Mouse (Mus musculus) hindbrain, embryonic 11.5 days (tissue): ENCODE results near the gene 4930550C14Rik. TPM values are rescaled to one million over a fixed set of nuclear protein-coding genes. Genes with fewer than 3 reads are reported as not detected.
A peak's percentile ranks its signal among the peaks of the same experiment; 100 is the strongest.

Experiments
- ATAC-seq: fragments of 200-750 bp; cut with Nextera tagmentation; 2 replicates; pipeline ENCODE4 v1.8.0; 2017; ENCODE audit warnings: mild to moderate bottlenecking, moderate TSS enrichment, moderate library complexity; ENCODE audit not compliant: low FRiP score
- DNase-seq: peaks from one replicate; pipeline ENCODE4 v3.0.0-alpha.2; 2015; ENCODE audit warnings: low spot score
- H3K27ac ChIP-seq: fragments of 300-500 bp; sonication (generic); 2 replicates; pipeline ENCODE4 v1.5.1; 2014; ENCODE audit warnings: mild to moderate bottlenecking, low read depth, low read length
- H3K27me3 ChIP-seq: fragments of 300-500 bp; sonication (generic); 2 replicates; pipeline ENCODE4 v1.6.1; 2014; ENCODE audit warnings: mild to moderate bottlenecking, low read length, moderate library complexity, mixed read lengths; ENCODE audit not compliant: control insufficient read depth, insufficient read depth
- H3K36me3 ChIP-seq: fragments of 300-500 bp; sonication (generic); 2 replicates; pipeline ENCODE4 v1.6.1; 2014; ENCODE audit warnings: mild to moderate bottlenecking, low read length, moderate library complexity, mixed read lengths; ENCODE audit not compliant: control insufficient read depth, insufficient read depth
- H3K4me1 ChIP-seq: fragments of 300-500 bp; sonication (generic); replicated peaks from 2 replicates; pipeline ENCODE4 v1.6.1; 2014; ENCODE audit warnings: low read length, mixed read lengths; ENCODE audit not compliant: control insufficient read depth, insufficient read depth
- H3K4me2 ChIP-seq: fragments of 300-500 bp; sonication (generic); replicated peaks from 2 replicates; pipeline ENCODE4 v1.6.1; 2014; ENCODE audit warnings: mild to moderate bottlenecking, low read depth, low read length
- H3K4me3 ChIP-seq: fragments of 300-500 bp; sonication (generic); 2 replicates; pipeline ENCODE4 v1.5.1; 2014; ENCODE audit warnings: low read depth, low read length
- H3K9ac ChIP-seq: fragments of 300-500 bp; sonication (generic); 2 replicates; pipeline ENCODE4 v1.6.1; 2014; ENCODE audit warnings: low read depth, low read length
- H3K9me3 ChIP-seq: fragments of 300-500 bp; sonication (generic); 2 replicates; pipeline ENCODE4 v1.6.1; 2016; ENCODE audit warnings: low read length; ENCODE audit not compliant: control insufficient read depth
- WGBS: fragments of 180-500 bp; shearing (Covaris S2); extraction: QIAGEN DNeasy Blood & Tissue Kit; methylation state at CpG from one replicate; pipeline ENCODE4 v1.1.7; 2014; 5-methylcytosine and 5-hydroxymethylcytosine counted together
- polyA plus RNA-seq: library from polyadenylated mRNA; unstranded; fragments of >200 nt; fragmentation: Nextera tagmentation; extraction: Ambion mirVana; gene quantifications from 2 replicates; pipeline ENCODE4 v1.2.1, GENCODE M21; 2014

The 4930550C14Rik gene
- polyA plus RNA-seq, 1 experiment from 2014 or later = 0.39 TPM

DNA sequence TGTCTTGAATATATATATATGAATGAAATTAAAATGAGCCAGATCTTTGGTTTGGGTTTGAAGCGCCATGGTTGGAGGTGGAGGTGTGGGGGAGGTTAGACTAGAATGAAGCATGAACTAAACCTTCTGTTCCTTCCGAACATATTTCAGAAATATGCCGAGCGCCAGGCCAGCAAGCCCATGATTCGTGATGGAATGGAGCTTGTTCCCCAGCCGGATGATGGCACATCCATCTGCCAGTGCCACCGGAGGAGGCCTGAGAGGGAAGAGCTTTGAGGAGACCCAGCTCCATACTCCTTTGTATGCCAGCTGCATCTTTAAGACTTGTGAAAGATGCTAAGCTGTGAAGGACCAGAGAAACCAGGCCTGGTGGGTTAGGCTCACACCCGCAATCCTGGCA lies 2.6 kb upstream of the 4930550C14Rik start:
- Histone ChIP-seq H3K9ac (no peak overlapping the region), H3K4me3 (no peak overlapping the region), H3K4me1 (no peaks in the 10 kb centered on the region), H3K4me2 (no peak overlapping the region), H3K36me3 (no peaks in the 10 kb centered on the region), H3K9me3 (no peaks in the 10 kb centered on the region), H3K27ac (no peak overlapping the region), H3K27me3 (no peaks in the 10 kb centered on the region)
- WGBS = 96% methylated on average over 8 of the region's 8 CpGs
- no peak for DNase-seq
- no peak for ATAC-seq

DNA sequence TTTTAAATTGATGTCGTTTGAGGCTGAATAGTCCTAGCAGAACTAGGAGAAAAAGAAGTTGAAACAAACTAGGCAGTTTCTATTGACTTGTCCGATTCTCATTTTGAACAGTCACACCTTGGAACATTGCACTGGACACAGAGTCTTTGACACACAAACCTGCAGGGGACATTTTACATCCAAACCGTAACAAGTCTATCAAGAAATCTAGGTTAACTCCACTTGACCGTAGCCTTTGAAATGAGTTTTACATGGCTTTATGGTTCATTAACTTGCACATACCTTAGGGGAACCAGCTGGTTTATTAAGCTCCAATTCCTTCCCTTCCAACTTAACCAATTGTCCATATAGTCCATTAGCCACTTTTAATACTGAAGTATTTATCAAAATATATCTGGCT lies 1.4 kb upstream of the 4930550C14Rik start:
- H3K4me1 ChIP-seq = no peaks in the 10 kb centered on the region
- H3K9me3 ChIP-seq = no peaks in the 10 kb centered on the region
- no peaks in the 10 kb centered on the region for H3K27me3 ChIP-seq
- no peak overlapping the region for H3K4me3 ChIP-seq
- H3K4me2 ChIP-seq = no peak overlapping the region
- H3K9ac ChIP-seq = no peak overlapping the region
- WGBS = 82% methylated on average over 4 of the region's 4 CpGs
- DNase-seq (no peak), ATAC-seq (no peak)
- H3K36me3 ChIP-seq = no peaks in the 10 kb centered on the region
- H3K27ac ChIP-seq = no peak overlapping the region

DNA sequence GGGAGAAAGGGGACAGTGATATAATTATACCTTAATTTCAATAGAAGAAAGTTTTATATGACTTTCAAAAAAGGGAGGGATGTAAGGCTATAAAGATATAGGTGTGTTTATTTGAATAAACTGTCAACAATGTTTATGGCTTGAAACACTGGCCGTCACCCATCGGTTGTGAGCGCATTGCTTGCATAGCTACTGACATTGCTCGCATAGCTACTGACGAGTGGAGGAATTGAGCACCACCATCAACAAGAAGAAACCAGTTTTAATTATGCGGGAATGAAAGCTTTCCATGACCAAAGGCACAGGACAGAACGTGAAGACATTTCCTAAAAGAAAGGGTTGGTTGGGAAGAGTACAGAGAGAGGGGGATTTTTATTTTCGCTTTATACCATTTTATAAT lies 979 bp upstream of the 4930550C14Rik start:
- Histone ChIP-seq H3K9me3 (no peaks in the 10 kb centered on the region), H3K4me2 (no peak overlapping the region)
- DNase-seq = no peak

DNA sequence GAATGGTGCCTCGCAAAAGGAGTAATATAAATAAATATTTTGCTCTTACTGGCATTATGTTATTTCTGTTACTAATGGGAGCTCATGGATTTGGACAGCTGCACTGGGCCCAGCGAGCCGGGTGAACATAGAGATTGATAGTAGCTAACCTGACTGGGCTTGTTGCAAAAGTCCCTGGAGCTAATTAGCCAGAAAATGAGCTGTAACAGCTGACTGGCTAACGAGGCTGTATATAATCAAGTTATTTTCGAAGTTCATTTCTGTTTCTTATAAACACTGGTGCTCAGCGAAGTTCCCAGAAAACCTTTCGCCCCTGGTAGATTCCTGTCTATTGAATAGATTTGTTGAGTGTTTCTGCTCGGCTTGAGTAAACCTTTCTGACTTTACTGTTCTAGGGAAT lies 866 bp downstream of the 4930550C14Rik start:
- 78% methylated on average over 8 of the region's 8 CpGs for WGBS
- H3K27ac ChIP-seq = no peak overlapping the region
- H3K4me2 ChIP-seq = no peak overlapping the region
- H3K9ac ChIP-seq = no peak overlapping the region
- DNase-seq (no peak), ATAC-seq (no peak)
- H3K4me3 ChIP-seq = no peak overlapping the region
- H3K4me1 ChIP-seq = no peaks in the 10 kb centered on the region
- H3K9me3 ChIP-seq = no peaks in the 10 kb centered on the region
- no peaks in the 10 kb centered on the region for H3K27me3 ChIP-seq
- H3K36me3 ChIP-seq = no peaks in the 10 kb centered on the region

More for the DNA sequence above, 979 bp upstream of the 4930550C14Rik start:
- WGBS = 86% methylated on average over 8 of the region's 8 CpGs
- Histone ChIP-seq H3K9ac (no peak overlapping the region), H3K4me3 (no peak overlapping the region), H3K27me3 (no peaks in the 10 kb centered on the region), H3K36me3 (no peaks in the 10 kb centered on the region), H3K27ac (no peak overlapping the region), H3K4me1 (no peaks in the 10 kb centered on the region)
- ATAC-seq = no peak

GRCm38 (mm10) chr9:53404050-53404752 lies 2.1 kb downstream of the 4930550C14Rik start:
- 88% methylated on average over 6 of the region's 6 CpGs for WGBS
- ATAC-seq = peak; percentile 46; the same call in 1 of the 2 replicates
- H3K4me2 ChIP-seq = no peak overlapping the region

DNA sequence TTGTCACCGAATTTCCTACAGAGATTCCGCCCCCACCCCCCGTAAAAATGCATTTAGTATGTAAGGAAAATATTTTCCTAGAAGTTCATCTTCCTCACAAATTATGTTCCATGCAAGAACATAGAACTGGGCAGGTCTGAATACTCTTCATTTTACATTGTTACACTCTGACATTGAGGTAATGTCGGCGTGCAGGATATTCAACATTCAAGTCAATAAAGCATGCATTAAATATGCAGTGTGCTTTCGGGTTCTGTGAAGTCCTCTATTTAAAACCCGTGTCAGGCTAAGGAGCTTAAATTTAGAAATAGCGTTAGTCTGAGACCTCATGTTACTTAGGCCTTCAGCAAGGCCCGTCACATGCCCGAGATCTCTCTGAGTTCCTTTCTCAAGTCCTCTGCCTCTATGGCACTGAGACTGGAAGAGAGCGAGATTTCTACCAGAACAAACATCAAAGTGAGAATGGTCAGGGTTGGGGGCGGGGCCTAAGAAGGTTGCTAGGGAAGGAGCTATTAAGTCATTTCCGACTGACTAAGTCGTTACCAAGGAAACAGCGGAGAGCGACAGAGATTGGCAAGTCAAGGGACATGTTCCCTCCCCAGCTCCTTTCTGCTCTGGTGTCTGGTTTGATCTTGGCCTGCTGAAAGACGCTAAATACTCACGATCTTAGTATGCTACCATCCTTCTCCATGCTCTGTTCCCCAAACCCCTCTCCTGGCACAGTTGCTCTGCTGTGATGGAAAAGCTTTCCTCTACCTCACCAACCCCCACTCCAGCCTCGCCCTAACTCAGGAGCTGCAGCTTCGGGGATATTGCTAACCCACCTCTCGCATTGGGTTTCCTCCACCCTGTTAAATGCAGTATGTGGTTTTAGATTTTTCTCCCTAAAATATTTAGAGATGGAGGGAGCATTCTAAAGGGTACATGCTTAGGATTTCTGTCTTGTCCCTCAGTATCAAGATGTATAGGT lies 2.9 kb downstream of the 4930550C14Rik start:
- WGBS = 29% methylated on average over 21 of the region's 21 CpGs
- peak overlapping the region; percentile 60 for H3K9ac ChIP-seq

More at GRCm38 (mm10) chr9:53404050-53404752, 2.1 kb downstream of the 4930550C14Rik start:
- H3K27ac ChIP-seq = no peak overlapping the region
- no peak overlapping the region for H3K9ac ChIP-seq
- no peak overlapping the region for H3K4me3 ChIP-seq
- H3K9me3 ChIP-seq = no peaks in the 10 kb centered on the region
- H3K27me3 ChIP-seq = no peaks in the 10 kb centered on the region
- H3K4me1 ChIP-seq = no peaks in the 10 kb centered on the region
- DNase-seq = no peak
- no peaks in the 10 kb centered on the region for H3K36me3 ChIP-seq

DNA sequence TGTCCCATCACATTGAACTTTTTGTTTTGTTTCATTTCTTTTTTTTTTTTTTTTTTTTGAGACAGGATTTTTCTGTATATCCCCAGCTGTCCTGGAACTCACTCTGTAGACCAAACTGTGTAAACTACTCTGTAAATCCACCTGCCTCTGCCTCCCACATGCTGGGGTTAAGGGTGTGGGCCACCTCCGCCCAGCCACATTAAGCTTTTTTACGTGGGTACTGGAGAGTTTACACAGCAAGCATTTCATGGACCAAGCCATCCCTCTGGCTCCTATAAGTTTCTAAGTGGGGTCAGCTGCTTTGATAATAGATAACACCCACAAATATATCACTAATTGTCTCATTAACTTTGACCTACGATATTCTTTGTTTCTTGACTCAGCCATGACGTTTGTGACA lies 6.4 kb downstream of the 4930550C14Rik start:
- no peaks in the 10 kb centered on the region for H3K36me3 ChIP-seq
- ATAC-seq (no peak), DNase-seq (no peak)
- no peak overlapping the region for H3K4me3 ChIP-seq
- H3K27me3 ChIP-seq = no peaks in the 10 kb centered on the region
- H3K4me2 ChIP-seq = no peak overlapping the region
- WGBS = 86% methylated on average over 4 of the region's 4 CpGs
- H3K27ac ChIP-seq = no peak overlapping the region
- no peak overlapping the region for H3K9ac ChIP-seq
- no peaks in the 10 kb centered on the region for H3K9me3 ChIP-seq
- no peaks in the 10 kb centered on the region for H3K4me1 ChIP-seq

More for the DNA sequence above, 2.9 kb downstream of the 4930550C14Rik start:
- H3K27me3 ChIP-seq = no peaks in the 10 kb centered on the region
- H3K27ac ChIP-seq = peak overlapping the region; percentile 60
- ATAC-seq (peak; percentile 94), DNase-seq (peak; percentile 90)
- no peaks in the 10 kb centered on the region for H3K4me1 ChIP-seq
- H3K9me3 ChIP-seq = no peaks in the 10 kb centered on the region
- H3K4me2 ChIP-seq = peak overlapping the region; percentile 42
- peak overlapping the region; percentile 30 for H3K4me3 ChIP-seq
- no peaks in the 10 kb centered on the region for H3K36me3 ChIP-seq

- H3K4me2 ChIP-seq = no peak overlapping the region
- no peaks in the 10 kb centered on the region for H3K36me3 ChIP-seq
- H3K9me3 ChIP-seq = no peaks in the 10 kb centered on the region
- ATAC-seq (no peak), DNase-seq (no peak)
- H3K4me3 ChIP-seq = no peak overlapping the region
- no peaks in the 10 kb centered on the region for H3K4me1 ChIP-seq
- H3K9ac ChIP-seq = no peak overlapping the region
- no peaks in the 10 kb centered on the region for H3K27me3 ChIP-seq
- WGBS = 89% methylated on average over 2 of the region's 2 CpGs
- H3K27ac ChIP-seq = no peak overlapping the region
Measured at GRCm38 (mm10) chr9:53408953-53409361, 6.8 kb downstream of the 4930550C14Rik start.
